Mouse (Mus musculus) frontal cortex, adult 2 months (tissue): ENCODE results near the gene Mier2. TPM values are rescaled to one million over a fixed set of nuclear protein-coding genes. Genes with fewer than 3 reads are reported as not detected.

ENCODE experiments used
- DNase-seq, 2 experiments: peaks; one replicate each; pipeline ENCODE4 v3.0.0; 2022; ENCODE audit warnings: low spot score in 1 of 2; ENCODE audit errors: extremely low spot score in 1 of 2
- polyA plus RNA-seq: library from polyadenylated mRNA; depleted of rRNA; stranded (reverse); fragments of >200 nt; gene quantifications from 2 replicates; pipeline ENCODE4 v1.2.3, GENCODE M21; 2012

Gene Mier2
- polyA plus RNA-seq, 1 experiment = 84.8 TPM

DNA sequence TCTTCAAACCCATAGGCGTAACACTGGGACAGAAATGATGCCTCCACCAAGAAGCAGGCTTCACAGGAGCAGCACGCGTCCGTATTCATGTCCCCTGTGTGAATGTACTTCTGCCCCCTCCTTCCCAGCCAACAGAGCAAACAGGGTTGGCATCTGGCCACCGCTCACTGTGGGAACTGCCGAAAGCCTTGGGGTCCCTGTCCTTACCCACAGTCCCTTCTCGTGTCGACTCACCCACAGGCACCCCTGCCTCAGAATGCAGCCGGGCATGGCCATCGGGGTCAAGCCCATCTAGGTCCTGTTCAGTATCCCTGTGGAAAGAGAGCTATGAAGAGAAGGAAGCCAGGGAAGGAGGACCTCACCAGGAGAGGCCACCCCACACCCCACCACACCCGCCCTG lies 12.8 kb downstream of the Mier2 start:
- no peak for DNase-seq

DNA sequence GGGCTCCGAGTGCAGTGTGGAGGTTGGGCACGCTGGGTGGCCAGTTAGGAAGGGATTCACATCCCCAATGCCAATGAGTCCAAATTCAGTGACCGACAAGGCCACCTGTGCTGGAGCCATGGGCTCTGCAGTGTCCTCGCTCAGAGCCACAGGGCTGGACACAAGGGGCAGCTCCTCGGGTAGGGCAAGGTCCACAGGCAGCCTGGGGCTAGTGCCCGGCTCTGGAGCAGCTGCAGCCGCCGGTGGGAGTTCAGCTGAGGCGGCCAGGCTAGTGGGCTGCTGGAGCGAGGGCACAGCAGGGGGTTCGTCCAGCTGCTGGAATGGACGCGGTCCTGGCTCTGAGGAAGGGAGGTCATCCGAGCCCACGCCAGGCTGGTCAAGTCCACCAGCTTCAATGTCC lies 13.5 kb downstream of the Mier2 start:
- DNase-seq = no peak

DNA sequence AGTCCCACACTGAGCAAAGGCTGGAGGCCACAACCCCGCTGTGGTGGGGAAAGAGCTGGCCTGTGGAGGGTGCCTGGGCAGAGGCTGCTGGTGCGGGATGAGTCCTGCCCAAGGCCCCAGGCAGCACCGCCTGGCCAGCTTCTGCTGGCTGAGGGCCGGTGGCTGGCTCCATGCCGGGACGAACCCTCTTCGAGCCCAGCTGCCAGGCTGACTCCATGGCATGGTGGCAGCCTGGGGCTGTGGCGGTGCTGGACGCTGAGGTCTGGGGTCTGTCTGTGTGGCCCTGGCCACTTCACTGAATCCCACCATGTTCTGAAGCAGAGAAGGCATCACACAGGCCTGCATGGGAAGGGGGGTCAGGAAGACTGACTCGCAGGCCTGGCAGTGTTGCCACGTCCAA lies 14.3 kb downstream of the Mier2 start:
- no peak for DNase-seq

- DNase-seq = no peak
These were observed 15.1 kb downstream of the Mier2 start for GRCm38 (mm10) chr10:79539701-79540495.

GRCm38 (mm10) chr10:79538873-79539272 lies 16.1 kb downstream of the Mier2 start:
- DNase-seq = no peak

- no peak for DNase-seq
These were observed 16.7 kb downstream of the Mier2 start for GRCm38 (mm10) chr10:79538323-79538722.

GRCm38 (mm10) chr10:79537781-79538180 lies 17.2 kb downstream of the Mier2 start:
- DNase-seq = no peak

GRCm38 (mm10) chr10:79537271-79537670 lies 17.7 kb downstream of the Mier2 start:
- DNase-seq = no peak

DNA sequence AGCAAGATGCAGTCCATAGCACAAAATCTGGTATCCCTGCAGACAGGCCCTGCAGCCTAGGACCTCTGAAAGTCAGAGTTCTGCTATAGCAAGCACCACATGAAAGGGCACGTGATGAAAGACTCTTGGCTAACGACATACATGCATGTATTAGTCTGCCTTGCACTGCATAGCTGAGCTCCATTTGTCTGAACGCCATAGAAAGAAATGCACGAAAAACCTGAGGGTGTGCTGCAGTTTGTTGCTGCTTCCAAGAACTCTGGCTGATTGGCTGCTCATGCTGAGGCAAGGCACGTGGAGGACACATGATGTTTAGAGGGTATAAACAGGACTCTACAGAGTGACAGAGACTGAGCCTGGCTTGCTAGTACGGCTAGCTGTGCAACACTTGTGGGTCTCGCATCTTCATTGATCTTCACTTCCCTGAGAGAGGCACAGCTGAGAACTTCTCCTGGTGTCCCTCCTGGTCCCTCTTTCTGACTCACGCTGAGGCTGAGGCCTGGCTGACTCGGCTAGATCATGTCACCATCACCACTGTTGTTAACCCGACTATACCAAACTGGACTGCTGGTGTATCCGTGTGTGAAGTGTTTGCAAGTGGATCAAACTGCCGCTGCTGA lies 18.4 kb downstream of the Mier2 start:
- DNase-seq = no peak

- no peak for DNase-seq
These were observed 19.6 kb downstream of the Mier2 start for GRCm38 (mm10) chr10:79535431-79535830.

GRCm38 (mm10) chr10:79534426-79534825 lies 20.6 kb downstream of the Mier2 start:
- DNase-seq = no peak

GRCm38 (mm10) chr10:79533126-79533911 lies 21.7 kb downstream of the Mier2 start, which contains the start of gene Plpp2:
Gene Plpp2, minus strand, starts transcription at chr10:79533796.
- DNase-seq = peak in 1 of 2 experiments; percentile 34

DNA sequence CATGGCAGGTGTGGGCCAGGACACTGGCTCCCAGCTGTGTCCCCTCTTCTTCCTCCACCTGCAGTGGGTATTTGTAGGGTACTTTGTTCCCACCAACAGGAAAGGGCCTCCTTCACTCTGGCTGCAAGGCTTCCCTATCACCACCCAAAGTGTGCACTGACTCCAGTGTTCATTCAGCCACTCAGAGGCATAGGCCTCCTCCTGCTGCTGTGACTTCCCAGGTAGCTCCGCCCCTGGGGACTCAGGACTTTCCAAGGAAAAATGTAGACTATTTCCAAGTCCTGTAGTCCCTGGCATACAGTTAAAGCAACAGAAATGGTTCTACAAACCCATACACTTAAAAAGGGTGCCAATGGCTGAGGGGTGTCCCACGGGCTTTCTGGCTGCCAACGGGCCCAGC lies 22.3 kb downstream of the Mier2 start:
- no peak for DNase-seq

DNA sequence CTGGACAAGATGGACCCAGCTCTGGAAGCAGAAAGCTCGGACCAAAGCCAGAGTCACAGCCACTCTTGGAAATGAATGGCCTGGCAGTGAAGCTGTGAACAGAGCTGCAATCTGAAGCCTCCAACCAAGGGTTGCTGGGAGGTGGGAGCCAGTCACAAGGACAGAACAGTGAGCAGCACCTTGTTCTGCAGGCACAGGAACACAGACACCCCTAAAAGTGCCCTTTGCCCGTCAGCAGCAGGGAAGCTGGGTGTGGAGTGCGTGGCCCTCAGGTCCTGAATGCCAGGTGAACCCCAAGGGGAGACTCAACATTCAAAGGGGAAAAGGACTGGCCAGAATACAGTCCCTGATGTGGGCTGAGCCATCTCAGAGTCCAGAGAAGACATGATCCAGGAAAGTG lies 23.4 kb downstream of the Mier2 start:
- no peak for DNase-seq

- no peak for DNase-seq
These were observed 24.3 kb downstream of the Mier2 start for GRCm38 (mm10) chr10:79530721-79531120.

GRCm38 (mm10) chr10:79530241-79530640 lies 24.8 kb downstream of the Mier2 start:
- no peak for DNase-seq

DNA sequence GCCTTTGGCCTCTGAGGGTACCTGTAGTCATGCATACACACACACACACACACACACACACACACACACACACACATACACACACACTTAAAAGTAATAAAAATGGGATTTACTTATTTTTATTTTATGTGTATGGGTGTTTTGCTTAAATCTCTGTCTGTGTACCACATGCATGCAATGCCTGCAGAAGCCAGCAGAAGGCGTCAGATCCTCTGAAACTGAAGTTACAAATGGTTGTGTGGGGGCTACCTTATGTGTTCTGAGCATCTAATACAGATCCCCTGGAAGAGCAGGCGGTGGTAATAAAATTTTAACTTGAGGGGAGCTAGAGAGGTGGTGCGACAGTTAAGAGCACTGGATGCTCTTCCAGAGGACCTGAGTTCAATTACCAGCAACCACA lies 26.9 kb downstream of the Mier2 start:
- DNase-seq = no peak

DNA sequence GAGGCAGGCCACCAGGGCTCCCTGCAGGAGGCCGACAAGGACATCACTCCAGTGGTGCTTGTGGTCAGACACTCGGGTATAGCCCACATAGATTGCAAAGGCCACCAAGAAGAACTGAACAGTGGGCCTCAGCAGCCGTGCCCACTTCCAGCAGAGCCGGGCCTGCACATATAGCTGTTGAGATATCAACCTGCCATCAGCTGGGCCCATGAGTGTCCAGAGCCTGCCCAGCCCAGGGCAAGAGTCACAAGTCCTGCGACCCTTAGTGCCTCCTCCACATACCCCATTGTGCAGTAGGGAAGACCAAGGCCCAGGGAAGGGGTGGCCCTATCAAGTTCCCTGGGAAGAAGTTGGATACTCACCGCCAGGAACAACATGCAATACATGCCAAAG lies 27.6 kb downstream of the Mier2 start:
- DNase-seq = no peak

- no peak for DNase-seq
These were observed 28.1 kb downstream of the Mier2 start for GRCm38 (mm10) chr10:79526661-79527452.

GRCm38 (mm10) chr10:79525456-79526325 lies 29.3 kb downstream of the Mier2 start:
- no peak for DNase-seq
